Mouse (Mus musculus) erythroblast, embryonic 14.5 days (primary cell): Measurements from ENCODE around the gene Cyba.

Experiments used
- GATA1 ChIP-seq: IDR thresholded peaks from 2 replicates; pipeline ENCODE4 v1.6.1; 2012; ENCODE audit warnings: low read length, inconsistent platforms, mixed read lengths
- TAL1 ChIP-seq: IDR thresholded peaks from 3 replicates; pipeline ENCODE4 v1.6.1; 2012; ENCODE audit warnings: low read length, inconsistent platforms, mixed read lengths

DNA sequence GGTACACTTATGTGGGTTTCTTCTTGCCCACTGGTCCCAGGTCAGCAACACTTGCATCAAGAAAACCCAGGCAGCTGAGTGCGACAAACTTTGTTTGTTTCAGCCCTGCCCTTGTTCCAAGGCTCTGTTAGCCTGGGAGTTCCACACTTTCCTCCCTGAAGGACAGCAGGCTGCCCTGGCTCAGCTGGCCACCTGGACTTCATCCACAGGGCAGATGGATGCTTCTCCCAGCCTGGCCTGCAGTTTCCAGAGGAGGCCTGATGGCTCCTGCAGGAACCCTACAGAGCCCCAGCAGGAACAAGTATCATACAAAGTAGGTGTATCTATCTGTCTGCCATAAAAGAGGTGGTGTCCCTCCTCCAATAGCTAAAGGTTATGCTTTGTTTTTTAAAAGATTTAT lies 8.6 kb upstream of the Cyba start:
- TF ChIP-seq TAL1 (no peak), GATA1 (no peak)
